Mouse (Mus musculus): ENCODE measurements around the gene Ccnjl. TPM values are rescaled to one million over a fixed set of nuclear protein-coding genes. Genes with fewer than 3 reads are reported as not detected.

Ccnjl gene
- 2.9 and 3.5 TPM in 2 replicates for polyA plus RNA-seq (2015; fragmentation: Nextera tagmentation; extraction: Ambion mirVana)

GRCm38 (mm10) chr11:43528683-43529499 lies at the start of gene Ccnjl:
Gene Ccnjl (plus strand): TSS chr11:43528784.

DNA sequence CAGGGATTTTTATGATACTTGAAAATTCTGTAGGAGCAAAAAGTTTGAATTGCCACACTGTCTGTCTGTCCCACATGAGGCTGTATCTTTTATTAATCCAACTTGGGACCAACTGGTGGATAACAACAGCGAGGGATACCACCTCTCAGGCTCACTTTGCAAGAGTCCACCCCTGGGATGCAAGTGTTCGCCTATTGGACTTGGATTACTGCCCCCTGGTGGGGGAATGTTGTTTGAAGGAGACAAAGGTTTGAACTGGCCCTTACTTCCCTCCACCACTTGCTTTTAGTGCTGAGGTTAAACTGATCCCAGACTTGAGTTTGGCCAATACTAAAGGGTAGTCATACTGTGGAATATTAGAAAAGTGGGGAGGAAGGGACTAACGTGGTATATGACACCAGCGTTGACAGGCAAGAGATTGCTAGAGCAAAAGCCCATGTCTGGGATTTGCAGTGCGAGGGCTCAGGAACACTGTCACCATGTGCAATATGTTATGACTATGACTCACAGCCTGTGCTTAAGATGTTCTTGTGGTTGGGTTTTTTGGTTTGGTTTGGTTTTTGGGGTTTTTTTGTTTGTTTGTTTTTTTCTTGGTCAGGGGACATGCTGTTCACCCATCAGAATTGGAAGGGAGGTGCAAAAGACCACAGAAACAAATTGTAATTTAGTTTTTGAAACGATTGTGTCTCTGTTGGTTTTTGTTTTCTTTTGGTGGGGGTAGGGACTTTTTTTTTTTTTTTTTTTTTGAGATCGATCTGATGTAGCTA lies 57.9 kb downstream of the Ccnjl start, which contains the start of gene 4933415A04Rik:
4933415A04Rik (plus strand) TSS at position 717 of the 767 bp plus-strand sequence.

DNA sequence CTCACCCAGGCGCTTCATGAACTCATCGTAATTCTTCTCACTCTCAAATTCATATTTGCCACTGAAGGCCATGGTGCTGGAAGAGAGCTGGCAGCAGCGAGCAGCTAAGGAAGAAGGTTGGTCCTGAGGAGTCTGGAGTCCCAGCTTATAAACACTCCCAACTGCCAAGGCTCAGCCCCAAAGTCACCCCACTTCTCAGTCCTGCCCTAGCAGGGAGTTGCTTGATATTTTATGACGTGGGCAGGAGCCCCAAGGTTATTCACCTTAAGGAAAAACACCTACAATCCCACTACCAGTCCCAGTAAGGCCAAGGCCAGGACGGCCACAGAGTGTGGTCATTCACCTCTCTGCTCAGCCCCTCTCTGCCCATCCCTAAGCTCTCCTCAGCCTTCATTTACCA lies 72.9 kb downstream of the Ccnjl start, which contains the start of gene Fabp6:
Fabp6 (minus strand) TSS at position 101 of the 400 bp plus-strand sequence.

Other genes starting within 250 kb of the Ccnjl start
- gene Pttg1, start 102.5 kb upstream of the Ccnjl start, polyA plus RNA-seq (2015; fragmentation: Nextera tagmentation; extraction: Ambion mirVana), result 58.3 and 62.3 TPM in 2 replicates
- gene Slu7, start 95.0 kb upstream of the Ccnjl start, polyA plus RNA-seq (2015; fragmentation: Nextera tagmentation; extraction: Ambion mirVana), result 31.5 and 38.8 TPM in 2 replicates
- gene C1qtnf2, start 54.5 kb upstream of the Ccnjl start, polyA plus RNA-seq (2015; fragmentation: Nextera tagmentation; extraction: Ambion mirVana), result 48.5 and 59.3 TPM in 2 replicates
- 0.68 and 0.94 TPM in 2 replicates for gene 4933415A04Rik, start 58.3 kb downstream of the Ccnjl start, polyA plus RNA-seq (2015; fragmentation: Nextera tagmentation; extraction: Ambion mirVana)
- gene Fabp6, start 72.8 kb downstream of the Ccnjl start, polyA plus RNA-seq (2015; fragmentation: Nextera tagmentation; extraction: Ambion mirVana), result not detected in 2 replicates
- 10.1 and 10.4 TPM in 2 replicates for gene Pwwp2a, start 153.2 kb downstream of the Ccnjl start, polyA plus RNA-seq (2015; fragmentation: Nextera tagmentation; extraction: Ambion mirVana)
- gene Ttc1, start 219.2 kb downstream of the Ccnjl start, polyA plus RNA-seq (2015; fragmentation: Nextera tagmentation; extraction: Ambion mirVana), result 58.3 and 59.5 TPM in 2 replicates

Measured in skeletal muscle tissue, postnatal 0 days (tissue).